Mouse (Mus musculus) adrenal gland, postnatal 4 days (tissue): Measurements from ENCODE around the gene Nhs. TPM values are rescaled to one million over a fixed set of nuclear protein-coding genes. Genes with fewer than 3 reads are reported as not detected.
"Not testable (repeated sequence)": the region's sequence is repeated elsewhere in the genome, so short reads cannot be mapped to it uniquely, and the experiment has no call there.

Source experiments
- DNase-seq, 2 experiments: peaks; one replicate each; pipeline ENCODE4 v3.0.0; 2021 to 2022; ENCODE audit warnings: low spot score in 2 of 2, mixed read lengths in 2 of 2
- total RNA-seq, 2 experiments: library from RNA; stranded (reverse); gene quantifications; 2 replicates each; pipeline ENCODE4 v1.2.3; 2021

The Nhs gene
- total RNA-seq, 2 experiments from 2014 or later = 3.5 to 6.7 TPM

GRCm38 (mm10) chrX:161943098-161943680, 216.3 kb downstream of the Nhs start:
- no peak for DNase-seq

GRCm38 (mm10) chrX:161940696-161941095, 218.8 kb downstream of the Nhs start:
- no peak for DNase-seq

- no peak for DNase-seq
Observed at GRCm38 (mm10) chrX:161926683-161927053, 232.9 kb downstream of the Nhs start.

- DNase-seq = no peak
Observed at GRCm38 (mm10) chrX:161925973-161926682, 233.4 kb downstream of the Nhs start.

GRCm38 (mm10) chrX:161922655-161923054, 236.9 kb downstream of the Nhs start:
- DNase-seq = no peak

- no peak for DNase-seq
Observed at GRCm38 (mm10) chrX:161921581-161921980, 237.9 kb downstream of the Nhs start.

GRCm38 (mm10) chrX:161909963-161910362, 249.6 kb downstream of the Nhs start:
- DNase-seq = no peak

- DNase-seq = no peak
Observed at GRCm38 (mm10) chrX:161908652-161909403, 250.7 kb downstream of the Nhs start.

GRCm38 (mm10) chrX:161907595-161908592, 251.6 kb downstream of the Nhs start:
- no peak for DNase-seq

GRCm38 (mm10) chrX:161894442-161894841, 265.1 kb downstream of the Nhs start:
- DNase-seq = no peak

- no peak for DNase-seq
Observed at GRCm38 (mm10) chrX:161883661-161884060, 275.9 kb downstream of the Nhs start.

GRCm38 (mm10) chrX:161877123-161877522, 282.4 kb downstream of the Nhs start:
- no peak for DNase-seq

- DNase-seq = no peak
Observed at GRCm38 (mm10) chrX:161873511-161873910, 286.0 kb downstream of the Nhs start.

GRCm38 (mm10) chrX:161871306-161871705, 288.2 kb downstream of the Nhs start:
- no peak for DNase-seq

- DNase-seq = no peak
Observed at GRCm38 (mm10) chrX:161855630-161856029, 303.9 kb downstream of the Nhs start.

GRCm38 (mm10) chrX:161853626-161854312, 305.8 kb downstream of the Nhs start:
- DNase-seq = no peak

- DNase-seq = not testable (repeated sequence)
Observed at GRCm38 (mm10) chrX:161826186-161826585, 333.3 kb downstream of the Nhs start.

GRCm38 (mm10) chrX:161790182-161790581, 369.3 kb downstream of the Nhs start:
- no peak for DNase-seq
